21 mouse cellular contexts compared by ENCODE assay signal in genomic region chr2:150323402-150323801, GRCm38 (mm10). TPM values are rescaled to one million over a fixed set of nuclear protein-coding genes. Genes with fewer than 3 reads are reported as not detected.
"Had no signal": no experiment of that assay in that cellular context is flagged by ENCODE, and none has a peak within 500 bp of the region (broad histone marks: within the 10 kb centered on the region; RNA-seq: fewer than 3 reads in every experiment).

Gene Gm10130, plus strand, starts transcription at chr2:150323702.

- H3K4me3 ChIP-seq: megakaryocyte, embryonic 14.5 days; midbrain, embryonic 13.5 days; midbrain, embryonic 15.5 days; myocyte; neural tube, embryonic 13.5 days; neural tube, embryonic 15.5 days had no signal

- H3K27ac ChIP-seq: macrophage; midbrain, embryonic 13.5 days; midbrain, embryonic 15.5 days; neural tube, embryonic 13.5 days; neural tube, embryonic 15.5 days had no signal

- DNase-seq: lung, adult 18-20 months; lung, embryonic 14.5 days; lung, postnatal 10 days; retina, postnatal 1 day; right cerebral cortex, adult 18-20 months; right cerebral cortex, postnatal 25 days; right cerebral cortex, postnatal 4 days; spleen, adult 18-20 months; thymus, adult 18-20 months; thymus, postnatal 14 days; thymus, postnatal 36 days had no signal

- H3K9ac ChIP-seq: lung, embryonic 14.5 days; midbrain, embryonic 13.5 days; midbrain, embryonic 15.5 days; neural tube, embryonic 13.5 days; neural tube, embryonic 15.5 days had no signal

- H3K27me3 ChIP-seq: megakaryocyte, embryonic 14.5 days; midbrain, embryonic 13.5 days; midbrain, embryonic 15.5 days; neural tube, embryonic 13.5 days; neural tube, embryonic 15.5 days had no signal

- ATAC-seq: midbrain, embryonic 13.5 days; midbrain, embryonic 15.5 days had no signal

- H3K4me1 ChIP-seq: midbrain, embryonic 13.5 days; midbrain, embryonic 15.5 days; neural tube, embryonic 13.5 days; neural tube, embryonic 15.5 days had no signal

RNA-seq across cellular contexts. Expression of gene Gm10130, which starts in this region (rescaled TPM):
- total RNA-seq: midbrain, postnatal 0 days had no signal
- polyA plus RNA-seq: liver, embryonic 16.5 days; macrophage; midbrain, postnatal 0 days; myocyte; small intestine, adult 2 months had no signal
